Mouse (Mus musculus): ENCODE data around the gene March6.

March6 gene

DNA sequence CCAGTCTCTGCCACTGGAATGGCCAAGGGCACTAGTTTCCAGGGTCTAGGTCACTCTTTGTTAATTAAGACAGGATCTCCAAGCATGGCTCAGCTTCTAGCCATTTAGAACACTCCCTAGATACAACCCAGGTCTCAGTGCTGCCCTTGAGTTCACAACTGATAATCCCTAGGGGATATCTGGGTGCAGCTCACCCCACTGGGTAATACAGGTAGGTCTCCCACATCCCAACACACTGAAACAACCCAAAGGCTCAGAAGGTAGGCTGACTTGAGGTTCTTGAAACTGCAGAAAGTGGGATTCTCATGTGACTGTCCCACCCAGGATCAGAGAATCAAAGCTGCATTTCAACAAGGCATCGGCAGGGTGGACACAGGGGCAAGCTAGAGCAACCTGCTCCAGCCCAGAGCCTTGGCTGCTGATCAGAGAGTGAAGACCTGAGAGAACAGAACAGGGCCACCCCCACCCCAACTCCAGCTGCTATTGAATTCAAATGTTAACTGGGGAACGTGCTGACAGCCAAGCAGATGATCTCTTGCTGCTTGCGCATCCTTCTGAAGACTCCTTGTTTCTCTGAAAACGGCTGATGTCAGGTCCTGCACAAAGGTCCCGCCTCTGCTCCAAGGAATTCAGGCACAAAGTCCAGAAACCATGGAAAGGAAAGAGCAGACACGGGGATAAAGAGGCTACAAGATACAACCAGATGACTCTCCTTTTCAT is 116.5 kb downstream of the March6 start:
- DNase-seq (ENCODE audit: low spot score in 2 of 2), result no peak

DNA sequence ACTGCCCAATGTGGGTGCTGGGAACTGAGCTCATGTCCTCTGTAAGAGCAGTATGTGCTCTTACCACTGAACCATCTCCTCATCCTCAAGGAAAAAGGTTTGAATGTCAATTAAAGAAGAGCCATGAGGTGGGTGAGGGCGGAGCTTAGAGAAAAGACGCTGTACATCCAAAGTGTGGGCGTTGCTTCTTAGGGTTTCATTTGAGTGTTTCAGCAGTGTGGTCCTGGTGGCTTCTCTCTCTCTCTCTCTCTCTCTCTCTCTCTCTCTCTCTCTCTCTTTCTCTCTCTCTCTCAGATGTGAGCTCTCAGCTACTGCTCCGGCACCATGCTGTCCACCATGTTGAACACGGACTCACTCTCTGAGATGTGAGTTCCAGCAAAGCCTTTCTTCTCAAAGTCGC is 117.2 kb downstream of the March6 start:
- no peak for DNase-seq (ENCODE audit: low spot score in 2 of 2)

DNA sequence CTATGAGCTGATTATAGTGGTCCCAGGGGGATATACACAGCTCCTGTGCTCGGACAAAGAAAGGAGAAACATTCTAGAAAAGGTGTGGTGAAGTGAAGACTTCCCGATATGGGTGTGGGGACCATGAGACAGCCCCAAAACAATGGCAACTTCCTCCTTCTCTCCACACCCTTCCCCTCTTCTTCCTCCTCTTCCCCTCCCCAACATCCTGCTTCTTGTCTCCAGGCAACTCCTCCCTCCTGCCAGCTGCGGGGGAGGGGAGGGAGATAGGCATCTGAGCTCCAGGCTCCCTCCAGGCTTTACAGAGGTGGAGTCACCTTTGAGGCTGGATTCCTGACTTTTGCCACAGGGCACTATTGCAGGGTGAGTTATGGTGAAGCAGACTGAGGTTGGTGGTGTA is 117.9 kb downstream of the March6 start:
- no peak for DNase-seq (ENCODE audit: low spot score in 2 of 2)

DNA sequence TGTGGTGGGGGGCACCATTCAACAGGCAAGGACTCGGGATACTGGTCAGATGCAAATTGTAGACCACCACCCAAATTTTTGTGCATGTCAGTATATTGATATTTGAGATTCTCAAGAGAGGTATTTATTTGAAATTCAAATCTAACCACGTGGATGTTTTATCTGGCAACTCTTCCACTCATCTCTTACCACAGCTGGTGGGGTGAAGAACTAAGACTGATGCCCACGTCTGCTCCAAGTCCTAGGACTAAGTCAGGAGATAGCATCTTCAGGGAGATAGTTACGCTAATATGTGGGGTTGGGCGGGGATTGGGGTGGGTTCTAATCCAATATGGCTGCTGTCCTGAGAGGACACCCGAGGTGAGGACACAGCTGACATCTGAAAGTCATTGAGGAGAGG is 118.4 kb downstream of the March6 start:
- no peak for DNase-seq (ENCODE audit: low spot score in 2 of 2)

DNA sequence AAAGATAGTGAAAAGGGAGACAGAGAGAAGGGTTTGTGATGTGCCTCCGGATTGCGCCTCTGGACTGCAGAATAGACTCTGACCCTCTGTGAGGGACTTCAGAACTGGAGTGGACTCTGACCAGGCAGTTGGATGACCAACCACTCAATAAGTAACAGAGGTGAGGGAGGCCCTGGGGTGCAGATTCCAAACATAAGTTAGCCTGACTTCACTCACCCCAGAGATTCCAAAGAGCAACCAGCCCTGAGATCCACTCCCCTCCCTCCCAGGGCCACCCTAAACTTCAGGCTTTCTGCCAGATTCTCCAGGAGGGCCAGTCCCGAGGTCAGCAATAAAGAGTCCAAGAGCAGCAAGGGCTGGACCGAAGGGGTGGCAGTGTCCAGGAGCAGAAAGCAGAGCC is 123.4 kb downstream of the March6 start:
- no peak for DNase-seq (ENCODE audit: low spot score in 2 of 2)

DNA sequence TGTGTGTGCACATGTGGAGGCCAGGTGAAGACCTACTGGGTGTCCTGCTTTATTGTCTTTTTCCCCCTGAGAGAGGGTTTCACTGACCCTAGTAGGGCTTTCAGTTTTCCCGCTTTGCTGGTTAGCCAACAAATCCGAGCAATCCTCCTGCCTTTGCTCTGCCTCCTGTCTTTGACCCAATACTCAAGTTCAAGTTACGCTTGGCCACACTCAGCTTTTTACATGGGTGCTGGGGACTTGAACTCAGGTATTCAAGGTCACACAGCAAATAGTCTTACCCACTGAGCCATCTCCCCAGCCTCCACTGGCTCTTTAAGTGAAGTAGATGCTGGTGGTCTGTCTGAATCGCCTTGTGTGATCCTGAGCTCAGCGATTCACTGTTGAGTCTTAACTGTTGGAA is 124.0 kb downstream of the March6 start:
- no peak for DNase-seq (ENCODE audit: low spot score in 2 of 2)

Data from frontal cortex, postnatal 36 days (tissue).